Mouse (Mus musculus): ENCODE results near the gene Cdrt4. TPM values are rescaled to one million over a fixed set of nuclear protein-coding genes. Genes with fewer than 3 reads are reported as not detected.

The Cdrt4 gene
- total RNA-seq, 1 experiment from 2014 or later: not detected

- no peak for ATAC-seq (replicated peaks in 1 of 2; ENCODE audit: insufficient read depth in 1 of 2, low FRiP score in 2 of 2, low TSS enrichment in 1 of 2, low read depth in 1 of 2, poor library complexity in 2 of 2, severe bottlenecking in 2 of 2)
These were observed 17.9 kb upstream of the Cdrt4 start for GRCm38 (mm10) chr11:62933099-62933498.

GRCm38 (mm10) chr11:62934795-62935514 lies 16.0 kb upstream of the Cdrt4 start:
- no peak for ATAC-seq (replicated peaks in 1 of 2; ENCODE audit: insufficient read depth in 1 of 2, low FRiP score in 2 of 2, low TSS enrichment in 1 of 2, low read depth in 1 of 2, poor library complexity in 2 of 2, severe bottlenecking in 2 of 2)

- no peak for ATAC-seq (replicated peaks in 1 of 2; ENCODE audit: insufficient read depth in 1 of 2, low FRiP score in 2 of 2, low TSS enrichment in 1 of 2, low read depth in 1 of 2, poor library complexity in 2 of 2, severe bottlenecking in 2 of 2)
These were observed 13.0 kb upstream of the Cdrt4 start for GRCm38 (mm10) chr11:62937986-62938385.

- ATAC-seq (replicated peaks in 1 of 2; ENCODE audit: insufficient read depth in 1 of 2, low FRiP score in 2 of 2, low TSS enrichment in 1 of 2, low read depth in 1 of 2, poor library complexity in 2 of 2, severe bottlenecking in 2 of 2): no peak
These were observed 12.1 kb upstream of the Cdrt4 start for GRCm38 (mm10) chr11:62938921-62939320.

- no peak for ATAC-seq (replicated peaks in 1 of 2; ENCODE audit: insufficient read depth in 1 of 2, low FRiP score in 2 of 2, low TSS enrichment in 1 of 2, low read depth in 1 of 2, poor library complexity in 2 of 2, severe bottlenecking in 2 of 2)
These were observed 10.8 kb upstream of the Cdrt4 start for GRCm38 (mm10) chr11:62940176-62940575.

- ATAC-seq (replicated peaks in 1 of 2; ENCODE audit: insufficient read depth in 1 of 2, low FRiP score in 2 of 2, low TSS enrichment in 1 of 2, low read depth in 1 of 2, poor library complexity in 2 of 2, severe bottlenecking in 2 of 2): no peak
These were observed 7.5 kb upstream of the Cdrt4 start for GRCm38 (mm10) chr11:62943538-62943937.

GRCm38 (mm10) chr11:62945514-62945913 lies 5.5 kb upstream of the Cdrt4 start:
- ATAC-seq (replicated peaks in 1 of 2; ENCODE audit: insufficient read depth in 1 of 2, low FRiP score in 2 of 2, low TSS enrichment in 1 of 2, low read depth in 1 of 2, poor library complexity in 2 of 2, severe bottlenecking in 2 of 2): no peak

GRCm38 (mm10) chr11:62949548-62949947 lies 1.4 kb upstream of the Cdrt4 start:
- ATAC-seq (replicated peaks in 1 of 2; ENCODE audit: insufficient read depth in 1 of 2, low FRiP score in 2 of 2, low TSS enrichment in 1 of 2, low read depth in 1 of 2, poor library complexity in 2 of 2, severe bottlenecking in 2 of 2): no peak

GRCm38 (mm10) chr11:62954766-62955165 lies 3.8 kb downstream of the Cdrt4 start:
- ATAC-seq (replicated peaks in 1 of 2; ENCODE audit: insufficient read depth in 1 of 2, low FRiP score in 2 of 2, low TSS enrichment in 1 of 2, low read depth in 1 of 2, poor library complexity in 2 of 2, severe bottlenecking in 2 of 2): no peak

GRCm38 (mm10) chr11:62955186-62955585 lies 4.2 kb downstream of the Cdrt4 start:
- no peak for ATAC-seq (replicated peaks in 1 of 2; ENCODE audit: insufficient read depth in 1 of 2, low FRiP score in 2 of 2, low TSS enrichment in 1 of 2, low read depth in 1 of 2, poor library complexity in 2 of 2, severe bottlenecking in 2 of 2)

GRCm38 (mm10) chr11:62955776-62956175 lies 4.8 kb downstream of the Cdrt4 start:
- ATAC-seq (replicated peaks in 1 of 2; ENCODE audit: insufficient read depth in 1 of 2, low FRiP score in 2 of 2, low TSS enrichment in 1 of 2, low read depth in 1 of 2, poor library complexity in 2 of 2, severe bottlenecking in 2 of 2): no peak

- ATAC-seq (replicated peaks in 1 of 2; ENCODE audit: insufficient read depth in 1 of 2, low FRiP score in 2 of 2, low TSS enrichment in 1 of 2, low read depth in 1 of 2, poor library complexity in 2 of 2, severe bottlenecking in 2 of 2): no peak
These were observed 6.7 kb downstream of the Cdrt4 start for GRCm38 (mm10) chr11:62957626-62958180.

GRCm38 (mm10) chr11:62963292-62963691 lies 12.3 kb downstream of the Cdrt4 start:
- no peak for ATAC-seq (replicated peaks in 1 of 2; ENCODE audit: insufficient read depth in 1 of 2, low FRiP score in 2 of 2, low TSS enrichment in 1 of 2, low read depth in 1 of 2, poor library complexity in 2 of 2, severe bottlenecking in 2 of 2)

- ATAC-seq (replicated peaks in 1 of 2; ENCODE audit: insufficient read depth in 1 of 2, low FRiP score in 2 of 2, low TSS enrichment in 1 of 2, low read depth in 1 of 2, poor library complexity in 2 of 2, severe bottlenecking in 2 of 2): no peak
These were observed 15.4 kb downstream of the Cdrt4 start for GRCm38 (mm10) chr11:62966424-62966764.

GRCm38 (mm10) chr11:62966765-62967633 lies 16.0 kb downstream of the Cdrt4 start:
- no peak for ATAC-seq (replicated peaks in 1 of 2; ENCODE audit: insufficient read depth in 1 of 2, low FRiP score in 2 of 2, low TSS enrichment in 1 of 2, low read depth in 1 of 2, poor library complexity in 2 of 2, severe bottlenecking in 2 of 2)

GRCm38 (mm10) chr11:62977176-62977575 lies 26.2 kb downstream of the Cdrt4 start:
- ATAC-seq (replicated peaks in 1 of 2; ENCODE audit: insufficient read depth in 1 of 2, low FRiP score in 2 of 2, low TSS enrichment in 1 of 2, low read depth in 1 of 2, poor library complexity in 2 of 2, severe bottlenecking in 2 of 2): no peak

- ATAC-seq (replicated peaks in 1 of 2; ENCODE audit: insufficient read depth in 1 of 2, low FRiP score in 2 of 2, low TSS enrichment in 1 of 2, low read depth in 1 of 2, poor library complexity in 2 of 2, severe bottlenecking in 2 of 2): no peak
These were observed 27.9 kb downstream of the Cdrt4 start for GRCm38 (mm10) chr11:62978886-62979285.

- no peak for ATAC-seq (replicated peaks in 1 of 2; ENCODE audit: insufficient read depth in 1 of 2, low FRiP score in 2 of 2, low TSS enrichment in 1 of 2, low read depth in 1 of 2, poor library complexity in 2 of 2, severe bottlenecking in 2 of 2)
These were observed 30.7 kb downstream of the Cdrt4 start for GRCm38 (mm10) chr11:62981729-62982128.
